Mouse (Mus musculus): Measurements from ENCODE around the gene Akap12. TPM values are rescaled to one million over a fixed set of nuclear protein-coding genes. Genes with fewer than 3 reads are reported as not detected.

Akap12 gene
- polyA plus RNA-seq, 1 experiment from 2014 or later: 53.7 TPM

GRCm38 (mm10) chr10:4376461-4376860 is 110.3 kb downstream of the Akap12 start:
- Histone ChIP-seq H3K9ac (ENCODE audit: low read depth, low read length) (no peak overlapping the region), H3K27ac (0 out of 2 replicates have a peak overlapping the region, but pooled peaks have one; percentile 60), H3K4me3 (replicated peaks; ENCODE audit: low read depth, low read length) (no peak overlapping the region), H3K4me2 (ENCODE audit: low read length) (no peak overlapping the region), H3K36me3 (ENCODE audit: insufficient read depth, low read length) (0 out of 2 replicates have a peak, but pooled peaks cover 2% of the 10 kb centered on the region), H3K4me1 (replicated peaks; ENCODE audit: insufficient read depth, low read length) (0 out of 2 replicates have a peak, but pooled peaks cover 4% of the 10 kb centered on the region), H3K27me3 (ENCODE audit: insufficient read depth, low read length) (no peaks in the 10 kb centered on the region), H3K9me3 (replicated peaks; ENCODE audit: low read length) (no peaks in the 10 kb centered on the region)
- TF ChIP-seq CTCF (IDR thresholded peaks at IDR 0.05; ENCODE audit: low read depth): no peak
- ATAC-seq (replicated peaks; ENCODE audit: low FRiP score, low read depth) (peak; percentile 67; the same call in 1 of the 2 replicates), DNase-seq (ENCODE audit: low spot score) (peak; percentile 85)
- WGBS: 31% methylated on average over 7 of the region's 7 CpGs

GRCm38 (mm10) chr10:4376931-4377330 is 110.8 kb downstream of the Akap12 start:
- Histone ChIP-seq H3K36me3 (ENCODE audit: insufficient read depth, low read length) (no peaks in the 10 kb centered on the region), H3K9me3 (replicated peaks; ENCODE audit: low read length) (no peaks in the 10 kb centered on the region), H3K4me1 (replicated peaks; ENCODE audit: insufficient read depth, low read length) (0 out of 2 replicates have a peak, but pooled peaks cover 4% of the 10 kb centered on the region), H3K9ac (ENCODE audit: low read depth, low read length) (no peak overlapping the region), H3K27ac (0 out of 2 replicates have a peak overlapping the region, but pooled peaks have one; percentile 1), H3K27me3 (ENCODE audit: insufficient read depth, low read length) (no peaks in the 10 kb centered on the region), H3K4me3 (replicated peaks; ENCODE audit: low read depth, low read length) (no peak overlapping the region), H3K4me2 (ENCODE audit: low read length) (no peak overlapping the region)
- WGBS: 58% methylated on average over 7 of the region's 7 CpGs
- ATAC-seq (replicated peaks; ENCODE audit: low FRiP score, low read depth) (no peak), DNase-seq (ENCODE audit: low spot score) (no peak)
- no peak for TF ChIP-seq CTCF (IDR thresholded peaks at IDR 0.05; ENCODE audit: low read depth)

GRCm38 (mm10) chr10:4380748-4381147 is 114.6 kb downstream of the Akap12 start:
- peak; percentile 61 for DNase-seq (ENCODE audit: low spot score)
- 70% methylated on average over 5 of the region's 5 CpGs for WGBS
- Histone ChIP-seq H3K4me3 (replicated peaks; ENCODE audit: low read depth, low read length) (no peak overlapping the region), H3K4me1 (replicated peaks; ENCODE audit: insufficient read depth, low read length) (peaks cover 9% of the 10 kb centered on the region), H3K36me3 (ENCODE audit: insufficient read depth, low read length) (no peaks in the 10 kb centered on the region), H3K9me3 (replicated peaks; ENCODE audit: low read length) (no peaks in the 10 kb centered on the region), H3K4me2 (ENCODE audit: low read length) (no peak overlapping the region), H3K27me3 (ENCODE audit: insufficient read depth, low read length) (no peaks in the 10 kb centered on the region), H3K27ac (no peak overlapping the region), H3K9ac (ENCODE audit: low read depth, low read length) (no peak overlapping the region)
- TF ChIP-seq CTCF (IDR thresholded peaks at IDR 0.05; ENCODE audit: low read depth): no peak
- ATAC-seq (replicated peaks; ENCODE audit: low FRiP score, low read depth): no peak

GRCm38 (mm10) chr10:4384244-4384643 is 118.1 kb downstream of the Akap12 start:
- H3K27ac ChIP-seq: no peak overlapping the region

GRCm38 (mm10) chr10:4386609-4387591 is 120.7 kb downstream of the Akap12 start:
- Histone ChIP-seq H3K9me3 (replicated peaks; ENCODE audit: low read length) (no peaks in the 10 kb centered on the region), H3K4me1 (replicated peaks; ENCODE audit: insufficient read depth, low read length) (peaks cover 32% of the 10 kb centered on the region), H3K9ac (ENCODE audit: low read depth, low read length) (peak overlapping the region; percentile 100), H3K36me3 (ENCODE audit: insufficient read depth, low read length) (no peaks in the 10 kb centered on the region), H3K27me3 (ENCODE audit: insufficient read depth, low read length) (no peaks in the 10 kb centered on the region), H3K27ac (peak overlapping the region; percentile 98), H3K4me2 (ENCODE audit: low read length) (peak overlapping the region; percentile 80), H3K4me3 (replicated peaks; ENCODE audit: low read depth, low read length) (peak overlapping the region; percentile 98)
- ATAC-seq (replicated peaks; ENCODE audit: low FRiP score, low read depth) (peak; percentile 95), DNase-seq (ENCODE audit: low spot score) (peak; percentile 96)
- WGBS: under 1% methylated on average over 79 of the region's 133 CpGs
- TF ChIP-seq CTCF (IDR thresholded peaks at IDR 0.05; ENCODE audit: low read depth): peak; percentile 14; the same call in 1 of the 2 replicates

More at GRCm38 (mm10) chr10:4384244-4384643, 118.1 kb downstream of the Akap12 start:
- H3K4me1 ChIP-seq (replicated peaks; ENCODE audit: insufficient read depth, low read length): peaks cover 13% of the 10 kb centered on the region
- no peak overlapping the region for H3K4me3 ChIP-seq (replicated peaks; ENCODE audit: low read depth, low read length)
- TF ChIP-seq CTCF (IDR thresholded peaks at IDR 0.05; ENCODE audit: low read depth): no peak
- DNase-seq (ENCODE audit: low spot score) (no peak), ATAC-seq (replicated peaks; ENCODE audit: low FRiP score, low read depth) (no peak)
- no peaks in the 10 kb centered on the region for H3K36me3 ChIP-seq (ENCODE audit: insufficient read depth, low read length)
- no peak overlapping the region for H3K9ac ChIP-seq (ENCODE audit: low read depth, low read length)
- H3K9me3 ChIP-seq (replicated peaks; ENCODE audit: low read length): no peaks in the 10 kb centered on the region
- 91% methylated on average over 7 of the region's 7 CpGs for WGBS
- no peaks in the 10 kb centered on the region for H3K27me3 ChIP-seq (ENCODE audit: insufficient read depth, low read length)
- no peak overlapping the region for H3K4me2 ChIP-seq (ENCODE audit: low read length)

- no peaks in the 10 kb centered on the region for H3K9me3 ChIP-seq (replicated peaks; ENCODE audit: low read length)
- DNase-seq (ENCODE audit: low spot score) (peak; percentile 53), ATAC-seq (replicated peaks; ENCODE audit: low FRiP score, low read depth) (peak; percentile 8; the same call in 1 of the 2 replicates)
- peaks cover 31% of the 10 kb centered on the region for H3K4me1 ChIP-seq (replicated peaks; ENCODE audit: insufficient read depth, low read length)
- peak within 1 kb of the TSS; percentile 98 for H3K4me3 ChIP-seq (replicated peaks; ENCODE audit: low read depth, low read length)
- 0 out of 2 replicates have a peak, but pooled peaks cover under 1% of the 10 kb centered on the region for H3K36me3 ChIP-seq (ENCODE audit: insufficient read depth, low read length)
- H3K9ac ChIP-seq (ENCODE audit: low read depth, low read length): peak within 1 kb of the TSS; percentile 100
- TF ChIP-seq CTCF (IDR thresholded peaks at IDR 0.05; ENCODE audit: low read depth): no peak
- H3K27ac ChIP-seq: peak within 1 kb of the TSS; percentile 98
- H3K4me2 ChIP-seq (ENCODE audit: low read length): peak within 1 kb of the TSS; percentile 80
- under 1% methylated on average over 62 of the region's 87 CpGs for WGBS
- H3K27me3 ChIP-seq (ENCODE audit: insufficient read depth, low read length): no peaks in the 10 kb centered on the region
Observed at GRCm38 (mm10) chr10:4387701-4388383, 121.7 kb downstream of the Akap12 start, which contains the start of gene Zbtb2. Zbtb2 (minus strand) TSS chr10:4388108.
